Mouse (Mus musculus): ENCODE data around the gene Prom1.

DNA sequence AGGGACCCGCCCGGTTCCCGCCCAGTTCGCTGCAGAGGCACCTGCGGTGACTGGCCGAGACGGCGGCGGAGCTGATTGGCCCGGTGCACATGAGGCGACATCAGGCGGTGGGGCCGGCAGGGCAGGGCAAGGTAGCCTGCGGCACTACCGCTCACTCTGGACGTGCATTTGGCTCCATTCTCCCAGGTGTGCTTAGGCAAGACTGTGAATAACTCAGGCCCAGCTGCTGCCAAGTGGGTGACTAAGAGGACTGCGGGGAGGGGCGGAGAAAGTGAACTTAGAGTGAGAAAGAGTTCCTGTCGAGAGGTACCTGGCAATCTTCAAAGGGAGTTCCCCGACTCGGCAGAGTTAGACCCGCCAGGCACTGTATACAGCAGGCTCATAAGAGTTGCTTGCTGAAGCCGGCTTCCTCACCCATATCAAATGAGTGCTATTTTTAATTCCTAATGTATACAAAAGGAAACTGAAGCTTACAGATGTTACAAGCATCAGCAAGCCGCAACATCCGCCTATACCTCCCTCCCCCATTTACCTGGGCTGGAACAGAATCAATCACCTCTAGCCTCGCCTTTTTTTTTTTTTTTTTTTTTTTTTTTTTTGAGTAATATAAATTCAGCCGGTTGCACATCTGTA is 153.6 kb downstream of the Prom1 start:
- TF ChIP-seq CTCF (IDR thresholded peaks at IDR 0.05; ENCODE audit: borderline replicate concordance, insufficient read depth, low read length) (no peak), POLR2A (IDR thresholded peaks at IDR 0.05; ENCODE audit: low read depth, low read length) (no peak)
